Mouse (Mus musculus) liver, embryonic 14.5 days (tissue): ENCODE data around the gene Ffar4.

ENCODE experiments used
- CTCF ChIP-seq: IDR thresholded peaks from 2 replicates; pipeline ENCODE4 v1.5.1; 2016; ENCODE audit warnings: antibody characterized with exemption, low read depth, control low read depth
- EP300 ChIP-seq: IDR thresholded peaks from 2 replicates; pipeline ENCODE4 v1.6.1; 2016; ENCODE audit warnings: antibody characterized with exemption, low read depth

DNA sequence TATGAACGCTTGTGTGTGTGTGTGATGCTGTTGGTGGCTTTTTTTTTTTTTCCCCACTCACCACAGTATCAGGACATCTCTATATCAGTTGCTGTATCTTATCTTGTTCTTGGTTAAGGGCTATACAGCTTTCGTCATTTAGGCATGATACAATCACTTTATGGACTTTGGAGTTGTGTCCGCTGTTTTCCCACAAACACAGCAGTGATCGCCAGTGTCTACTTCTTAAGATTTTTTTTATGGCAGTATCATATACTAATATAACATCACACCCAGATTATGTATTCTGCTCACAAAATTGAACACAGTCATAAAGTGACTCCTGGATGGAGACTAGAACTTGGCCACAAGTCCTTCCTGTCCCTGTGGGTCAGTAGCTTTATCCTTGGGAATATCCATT is 11.0 kb downstream of the Ffar4 start:
- TF ChIP-seq CTCF = no peak
- no peak for TF ChIP-seq EP300
